Mouse (Mus musculus) stomach, embryonic 14.5 days (tissue): ENCODE results near the gene Arl15. TPM values are rescaled to one million over a fixed set of nuclear protein-coding genes. Genes with fewer than 3 reads are reported as not detected.

Experiments used
- ATAC-seq: fragments of 200-750 bp; cut with Nextera tagmentation; 2 replicates; pipeline ENCODE4 v1.8.0; 2017; ENCODE audit warnings: low read depth, moderate TSS enrichment; ENCODE audit not compliant: insufficient number of reproducible peaks, insufficient read depth, low FRiP score
- H3K27ac ChIP-seq: fragments of 300-500 bp; sonication (generic); 2 replicates; pipeline ENCODE4 v1.5.1; 2014; ENCODE audit warnings: mild to moderate bottlenecking, low read length, moderate library complexity, mixed read lengths
- H3K27me3 ChIP-seq: fragments of 300-500 bp; sonication (generic); 2 replicates; pipeline ENCODE4 v1.6.1; 2014; ENCODE audit warnings: low read length, control low read depth, mixed read lengths; ENCODE audit not compliant: control insufficient read depth, insufficient read depth
- H3K36me3 ChIP-seq: fragments of 300-500 bp; sonication (generic); 2 replicates; pipeline ENCODE4 v1.6.1; 2014; ENCODE audit warnings: mild to moderate bottlenecking, control low read depth, low read length, moderate library complexity, mixed read lengths; ENCODE audit not compliant: control insufficient read depth, insufficient read depth
- H3K4me1 ChIP-seq: fragments of 300-500 bp; sonication (generic); 2 replicates; pipeline ENCODE4 v1.6.1; 2014; ENCODE audit warnings: low read length, control low read depth, mixed read lengths; ENCODE audit not compliant: control insufficient read depth, insufficient read depth
- H3K4me2 ChIP-seq: fragments of 300-500 bp; sonication (generic); replicated peaks from 2 replicates; pipeline ENCODE4 v1.6.1; 2014; ENCODE audit warnings: low read depth, low read length, control low read depth
- H3K4me3 ChIP-seq: fragments of 300-500 bp; sonication (generic); 2 replicates; pipeline ENCODE4 v1.5.1; 2014; ENCODE audit warnings: low read depth, low read length, control low read depth
- H3K9ac ChIP-seq: fragments of 300-500 bp; sonication (generic); replicated peaks from 2 replicates; pipeline ENCODE4 v1.6.1; 2014; ENCODE audit warnings: low read depth, mild to moderate bottlenecking, control low read depth, low read length, moderate library complexity, mixed read lengths
- H3K9me3 ChIP-seq: fragments of 300-500 bp; sonication (generic); 2 replicates; pipeline ENCODE4 v1.6.1; 2016; ENCODE audit warnings: low read depth, low read length, control low read depth; ENCODE audit not compliant: control insufficient read depth
- WGBS: fragments of 180-500 bp; shearing (Covaris S2); extraction: QIAGEN DNeasy Blood & Tissue Kit; methylation state at CpG from one replicate; pipeline ENCODE4 v1.1.7; 2014; 5-methylcytosine and 5-hydroxymethylcytosine counted together
- polyA plus RNA-seq: library from polyadenylated mRNA; unstranded; fragments of >200 nt; fragmentation: Nextera tagmentation; extraction: Ambion mirVana; gene quantifications from 2 replicates; pipeline ENCODE4 v1.2.1, GENCODE M21; 2014

Gene Arl15
- polyA plus RNA-seq, 1 experiment from 2014 or later = 12.0 TPM

GRCm38 (mm10) chr13:114010521-114010920 lies 216.2 kb downstream of the Arl15 start:
- H3K9ac ChIP-seq = no peak overlapping the region
- H3K9me3 ChIP-seq = no peaks in the 10 kb centered on the region
- no peaks in the 10 kb centered on the region for H3K27me3 ChIP-seq
- H3K4me1 ChIP-seq = 0 out of 2 replicates have a peak, but pooled peaks cover 2% of the 10 kb centered on the region
- H3K36me3 ChIP-seq = no peaks in the 10 kb centered on the region
- H3K4me3 ChIP-seq = no peak overlapping the region
- no peak for ATAC-seq
- no peak overlapping the region for H3K4me2 ChIP-seq
- WGBS = 78% methylated on average over 9 of the region's 9 CpGs
- no peak overlapping the region for H3K27ac ChIP-seq

- no peak overlapping the region for H3K4me2 ChIP-seq
- WGBS = 69% methylated on average over 12 of the region's 12 CpGs
Measured at GRCm38 (mm10) chr13:114011019-114011418, 216.7 kb downstream of the Arl15 start.

GRCm38 (mm10) chr13:114017928-114018327 lies 223.6 kb downstream of the Arl15 start:
- no peak overlapping the region for H3K27ac ChIP-seq
- no peaks in the 10 kb centered on the region for H3K4me1 ChIP-seq
- no peak overlapping the region for H3K4me2 ChIP-seq
- no peaks in the 10 kb centered on the region for H3K36me3 ChIP-seq
- no peak overlapping the region for H3K4me3 ChIP-seq
- no peaks in the 10 kb centered on the region for H3K27me3 ChIP-seq
- no peak overlapping the region for H3K9ac ChIP-seq
- no peaks in the 10 kb centered on the region for H3K9me3 ChIP-seq
- ATAC-seq = peak; percentile 53; the same call in 1 of the 2 replicates
- WGBS = 56% methylated on average over 8 of the region's 8 CpGs

More at GRCm38 (mm10) chr13:114011019-114011418, 216.7 kb downstream of the Arl15 start:
- ATAC-seq = peak; percentile 23; the same call in 1 of the 2 replicates
- Histone ChIP-seq H3K27ac (no peak overlapping the region), H3K9ac (no peak overlapping the region), H3K4me3 (no peak overlapping the region), H3K36me3 (no peaks in the 10 kb centered on the region), H3K4me1 (0 out of 2 replicates have a peak, but pooled peaks cover 2% of the 10 kb centered on the region), H3K9me3 (no peaks in the 10 kb centered on the region), H3K27me3 (no peaks in the 10 kb centered on the region)

- no peaks in the 10 kb centered on the region for H3K36me3 ChIP-seq
- no peak overlapping the region for H3K9ac ChIP-seq
- H3K4me1 ChIP-seq = no peaks in the 10 kb centered on the region
- H3K4me3 ChIP-seq = no peak overlapping the region
- WGBS = 72% methylated on average over 7 of the region's 7 CpGs
- no peak for ATAC-seq
- no peaks in the 10 kb centered on the region for H3K27me3 ChIP-seq
- no peak overlapping the region for H3K27ac ChIP-seq
- no peaks in the 10 kb centered on the region for H3K9me3 ChIP-seq
- H3K4me2 ChIP-seq = no peak overlapping the region
Measured at GRCm38 (mm10) chr13:114023541-114023940, 229.2 kb downstream of the Arl15 start.

- H3K4me3 ChIP-seq = no peak overlapping the region
- WGBS = 85% methylated on average over 6 of the region's 6 CpGs
- no peaks in the 10 kb centered on the region for H3K36me3 ChIP-seq
- no peaks in the 10 kb centered on the region for H3K4me1 ChIP-seq
- no peak overlapping the region for H3K9ac ChIP-seq
- no peaks in the 10 kb centered on the region for H3K27me3 ChIP-seq
- no peaks in the 10 kb centered on the region for H3K9me3 ChIP-seq
- ATAC-seq = no peak
- H3K27ac ChIP-seq = no peak overlapping the region
- H3K4me2 ChIP-seq = no peak overlapping the region
Measured at GRCm38 (mm10) chr13:114026306-114026705, 232.0 kb downstream of the Arl15 start.

GRCm38 (mm10) chr13:114026751-114027150 lies 232.4 kb downstream of the Arl15 start:
- Histone ChIP-seq H3K9ac (no peak overlapping the region), H3K9me3 (no peaks in the 10 kb centered on the region), H3K27ac (no peak overlapping the region), H3K36me3 (no peaks in the 10 kb centered on the region), H3K27me3 (no peaks in the 10 kb centered on the region), H3K4me1 (no peaks in the 10 kb centered on the region), H3K4me2 (no peak overlapping the region), H3K4me3 (no peak overlapping the region)
- no peak for ATAC-seq
- WGBS = 91% methylated on average over 7 of the region's 7 CpGs

GRCm38 (mm10) chr13:114048071-114048470 lies 253.8 kb downstream of the Arl15 start:
- Histone ChIP-seq H3K4me3 (no peak overlapping the region), H3K27me3 (no peaks in the 10 kb centered on the region), H3K4me1 (no peaks in the 10 kb centered on the region), H3K9me3 (no peaks in the 10 kb centered on the region), H3K36me3 (no peaks in the 10 kb centered on the region), H3K9ac (no peak overlapping the region), H3K4me2 (no peak overlapping the region), H3K27ac (no peak overlapping the region)
- WGBS = 64% methylated on average over 10 of the region's 10 CpGs
- no peak for ATAC-seq

- no peaks in the 10 kb centered on the region for H3K9me3 ChIP-seq
- no peak overlapping the region for H3K27ac ChIP-seq
- ATAC-seq = no peak
Measured at GRCm38 (mm10) chr13:114048688-114049087, 254.4 kb downstream of the Arl15 start.

GRCm38 (mm10) chr13:114051151-114051850 lies 257.0 kb downstream of the Arl15 start:
- Histone ChIP-seq H3K9ac (no peak overlapping the region), H3K4me3 (no peak overlapping the region), H3K27me3 (no peaks in the 10 kb centered on the region), H3K4me1 (no peaks in the 10 kb centered on the region), H3K36me3 (no peaks in the 10 kb centered on the region), H3K9me3 (no peaks in the 10 kb centered on the region), H3K27ac (no peak overlapping the region), H3K4me2 (no peak overlapping the region)
- 38% methylated on average over 9 of the region's 9 CpGs for WGBS
- ATAC-seq = no peak

More at GRCm38 (mm10) chr13:114048688-114049087, 254.4 kb downstream of the Arl15 start:
- Histone ChIP-seq H3K27me3 (no peaks in the 10 kb centered on the region), H3K4me1 (no peaks in the 10 kb centered on the region), H3K36me3 (no peaks in the 10 kb centered on the region), H3K4me2 (no peak overlapping the region), H3K4me3 (no peak overlapping the region), H3K9ac (no peak overlapping the region)
- 71% methylated on average over 3 of the region's 3 CpGs for WGBS
